Mouse (Mus musculus) right cerebral cortex, adult 2 months (tissue): ENCODE measurements around the gene Cdh5.
"Not testable (repeated sequence)": the region's sequence is repeated elsewhere in the genome, so short reads cannot be mapped to it uniquely, and the experiment has no call there.

Experiments
- DNase-seq, 2 experiments: peaks; one replicate each; pipeline ENCODE4 v3.0.0; 2021 to 2022; ENCODE audit warnings: low spot score in 2 of 2

Gene Cdh5

GRCm38 (mm10) chr8:104101415-104101814 lies at the start of gene Cdh5:
TSS of gene Cdh5 (plus strand) at chr8:104101625.
- DNase-seq, result no peak

GRCm38 (mm10) chr8:104059922-104060321 lies 41.5 kb upstream of the Cdh5 start:
- DNase-seq, result no peak

- DNase-seq, result no peak
Observed at GRCm38 (mm10) chr8:104060446-104060845, 41.0 kb upstream of the Cdh5 start.

GRCm38 (mm10) chr8:104061048-104061988 lies 40.1 kb upstream of the Cdh5 start:
- DNase-seq, result no peak

- DNase-seq, result no peak
Observed at GRCm38 (mm10) chr8:104061989-104062820, 39.2 kb upstream of the Cdh5 start.

- DNase-seq, result no peak
Observed at GRCm38 (mm10) chr8:104065223-104065622, 36.2 kb upstream of the Cdh5 start.

- peak in 1 of 2 experiments; percentile 29 for DNase-seq
Observed at GRCm38 (mm10) chr8:104065906-104066518, 35.4 kb upstream of the Cdh5 start.

- DNase-seq, result no peak
Observed at GRCm38 (mm10) chr8:104067390-104067925, 34.0 kb upstream of the Cdh5 start.

- DNase-seq, result peak; percentile 28 to 31
Observed at GRCm38 (mm10) chr8:104068421-104069035, 32.9 kb upstream of the Cdh5 start.

GRCm38 (mm10) chr8:104070201-104070865 lies 31.1 kb upstream of the Cdh5 start:
- not testable (repeated sequence) for DNase-seq

- DNase-seq, result no peak
Observed at GRCm38 (mm10) chr8:104070949-104071348, 30.5 kb upstream of the Cdh5 start.

- DNase-seq, result no peak
Observed at GRCm38 (mm10) chr8:104075079-104075478, 26.3 kb upstream of the Cdh5 start.

- peak; percentile 40 to 47 for DNase-seq
Observed at GRCm38 (mm10) chr8:104076541-104077412, 24.6 kb upstream of the Cdh5 start.

GRCm38 (mm10) chr8:104078091-104078490 lies 23.3 kb upstream of the Cdh5 start:
- DNase-seq, result no peak

- DNase-seq, result no peak
Observed at GRCm38 (mm10) chr8:104085281-104085680, 16.1 kb upstream of the Cdh5 start.

GRCm38 (mm10) chr8:104086615-104087014 lies 14.8 kb upstream of the Cdh5 start:
- no peak for DNase-seq

GRCm38 (mm10) chr8:104087091-104087490 lies 14.3 kb upstream of the Cdh5 start:
- DNase-seq, result no peak

GRCm38 (mm10) chr8:104087878-104088277 lies 13.5 kb upstream of the Cdh5 start:
- DNase-seq, result not testable (repeated sequence)

GRCm38 (mm10) chr8:104088881-104089280 lies 12.5 kb upstream of the Cdh5 start:
- no peak for DNase-seq
